ENCODE assay signal across 10 mouse cellular contexts in genomic region chr13:114791511-114791910, GRCm38 (mm10). TPM values are rescaled to one million over a fixed set of nuclear protein-coding genes. Genes with fewer than 3 reads are reported as not detected.
DNase-seq lines count a peak whose midpoint lies in the region; ATAC-seq and TF ChIP-seq lines count a peak whose summit lies in the region.
"Had no signal": no experiment of that assay in that cellular context is flagged by ENCODE, and none has a peak within 500 bp of the region (broad histone marks: within the 10 kb centered on the region; RNA-seq: fewer than 3 reads in every experiment).

No protein-coding gene starts in this region.

- H3K4me2 ChIP-seq in kidney, postnatal 0 days (ENCODE audit: low read length): no peak overlapping the region
- H3K4me2 ChIP-seq in kidney, embryonic 15.5 days: no peak overlapping the region
- H3K4me2 ChIP-seq in stomach, postnatal 0 days (replicated peaks; ENCODE audit: low read depth): no peak overlapping the region
- H3K4me2 ChIP-seq: lung, embryonic 15.5 days had no signal

- H3K9ac ChIP-seq in kidney, postnatal 0 days (ENCODE audit: low read depth, low read length): no peak overlapping the region
- H3K9ac ChIP-seq in kidney, embryonic 15.5 days: no peak overlapping the region
- H3K9ac ChIP-seq in stomach, postnatal 0 days (ENCODE audit: low read length): no peak overlapping the region
- H3K9ac ChIP-seq: lung, embryonic 15.5 days had no signal

- no peak overlapping the region for H3K27ac ChIP-seq in kidney, postnatal 0 days
- no peak overlapping the region for H3K27ac ChIP-seq in kidney, embryonic 15.5 days
- H3K27ac ChIP-seq in stomach, postnatal 0 days (replicated peaks): no peak overlapping the region
- H3K27ac ChIP-seq: lung, embryonic 15.5 days had no signal

- no peaks in the 10 kb centered on the region for H3K27me3 ChIP-seq in kidney, postnatal 0 days (ENCODE audit: insufficient read depth, low read length)
- H3K27me3 ChIP-seq in kidney, embryonic 15.5 days: no peaks in the 10 kb centered on the region
- no peaks in the 10 kb centered on the region for H3K27me3 ChIP-seq in stomach, postnatal 0 days (ENCODE audit: control insufficient read depth, insufficient read depth, low read length)
- H3K27me3 ChIP-seq: lung, embryonic 15.5 days had no signal

- peak; percentile 62 to 74 for DNase-seq in cerebellum, postnatal 10 days
- DNase-seq in cerebellum, adult 8-10 months: no peak
- peak; percentile 64 for DNase-seq in kidney, postnatal 0 days (ENCODE audit: low spot score)
- peak; percentile 37 for DNase-seq in urinary bladder, postnatal 14 days (ENCODE audit: low spot score)
- no peak for DNase-seq in urinary bladder, postnatal 4 days (ENCODE audit: low spot score in 2 of 2)
- DNase-seq in stomach, postnatal 0 days (ENCODE audit: low spot score): no peak
- DNase-seq in thymus, postnatal 14 days: no peak

- H3K36me3 ChIP-seq in kidney, postnatal 0 days (ENCODE audit: insufficient read depth, low read length): no peaks in the 10 kb centered on the region
- no peaks in the 10 kb centered on the region for H3K36me3 ChIP-seq in kidney, embryonic 15.5 days
- no peaks in the 10 kb centered on the region for H3K36me3 ChIP-seq in stomach, postnatal 0 days (ENCODE audit: control insufficient read depth, insufficient read depth, low read length)
- H3K36me3 ChIP-seq: lung, embryonic 15.5 days had no signal

- ATAC-seq in kidney, postnatal 0 days (replicated peaks; ENCODE audit: low FRiP score, low read depth): no peak
- ATAC-seq in kidney, embryonic 15.5 days (replicated peaks; ENCODE audit: low FRiP score): no peak
- ATAC-seq in stomach, postnatal 0 days (ENCODE audit: low FRiP score, low TSS enrichment): no peak
- ATAC-seq: intestine, embryonic 16.5 days had no signal

- no peak overlapping the region for H3K4me3 ChIP-seq in kidney, postnatal 0 days (replicated peaks; ENCODE audit: low read depth, low read length)
- H3K4me3 ChIP-seq in kidney, embryonic 15.5 days (replicated peaks): no peak overlapping the region
- no peak overlapping the region for H3K4me3 ChIP-seq in stomach, postnatal 0 days (ENCODE audit: low read depth, low read length)
- H3K4me3 ChIP-seq: lung, embryonic 15.5 days had no signal

- peak; percentile 66 for TF ChIP-seq CTCF in kidney, postnatal 0 days (IDR thresholded peaks at IDR 0.05; ENCODE audit: low read depth)
- peak; percentile 72 for TF ChIP-seq CTCF in stomach, postnatal 0 days (IDR thresholded peaks at IDR 0.05; ENCODE audit: low read depth)

- no peaks in the 10 kb centered on the region for H3K9me3 ChIP-seq in kidney, postnatal 0 days (replicated peaks; ENCODE audit: low read length)
- no peaks in the 10 kb centered on the region for H3K9me3 ChIP-seq in kidney, embryonic 15.5 days (replicated peaks)
- no peaks in the 10 kb centered on the region for H3K9me3 ChIP-seq in stomach, postnatal 0 days (ENCODE audit: control insufficient read depth, low read length)
- H3K9me3 ChIP-seq: lung, embryonic 15.5 days had no signal

- no peaks in the 10 kb centered on the region for H3K4me1 ChIP-seq in kidney, postnatal 0 days (replicated peaks; ENCODE audit: insufficient read depth, low read length)
- H3K4me1 ChIP-seq in kidney, embryonic 15.5 days: no peaks in the 10 kb centered on the region
- H3K4me1 ChIP-seq in stomach, postnatal 0 days (replicated peaks; ENCODE audit: control insufficient read depth, insufficient read depth): no peaks in the 10 kb centered on the region
- H3K4me1 ChIP-seq: lung, embryonic 15.5 days had no signal

- 93% methylated on average over 1 of the region's 1 CpGs for WGBS in kidney, postnatal 0 days
- 80% methylated on average over 1 of the region's 1 CpGs for WGBS in kidney, embryonic 15.5 days
- 81% methylated on average over 1 of the region's 1 CpGs for WGBS in stomach, postnatal 0 days

- no peak for TF ChIP-seq EP300 in stomach, postnatal 0 days (optimal IDR thresholded peaks at IDR 0.05)

RNA-seq across cellular contexts. Expression of gene Mocs2, which starts 26.5 kb away (rescaled TPM):
- 116 and 120 TPM in 2 replicates for polyA plus RNA-seq in kidney, postnatal 0 days (2015; fragmentation: Nextera tagmentation; extraction: Ambion mirVana)
- 76.1 and 78.9 TPM in 2 replicates for polyA plus RNA-seq in kidney, embryonic 15.5 days (2015; fragmentation: Nextera tagmentation; extraction: Ambion mirVana)
- 105 and 109 TPM in 2 replicates for polyA plus RNA-seq in stomach, postnatal 0 days (2015; fragmentation: Nextera tagmentation; extraction: Ambion mirVana)

Comparison
In these comparisons a context has a peak if more than half of its experiments do, and no peak if none do; other contexts are left out.
1. DNase-seq: peak in cerebellum, postnatal 10 days (2 of 2), kidney, postnatal 0 days (single experiment) and urinary bladder, postnatal 14 days (single experiment); none in cerebellum, adult 8-10 months (single experiment), urinary bladder, postnatal 4 days (0 of 2), stomach, postnatal 0 days (single experiment) and thymus, postnatal 14 days (single experiment).